Mouse (Mus musculus): ENCODE measurements at regions not wholly inside any gene's neighbourhood (a gene's known extent, or its start where the extent isn't known, plus 50 kb on each side); places are given as distances from the start of the nearest gene placed in this dataset.

GRCm38 (mm10) chr6:52368734-52369412, 55.6 kb downstream of the Evx1 start:
- no peak for DNase-seq (ENCODE audit: low read depth, low spot score)

DNA sequence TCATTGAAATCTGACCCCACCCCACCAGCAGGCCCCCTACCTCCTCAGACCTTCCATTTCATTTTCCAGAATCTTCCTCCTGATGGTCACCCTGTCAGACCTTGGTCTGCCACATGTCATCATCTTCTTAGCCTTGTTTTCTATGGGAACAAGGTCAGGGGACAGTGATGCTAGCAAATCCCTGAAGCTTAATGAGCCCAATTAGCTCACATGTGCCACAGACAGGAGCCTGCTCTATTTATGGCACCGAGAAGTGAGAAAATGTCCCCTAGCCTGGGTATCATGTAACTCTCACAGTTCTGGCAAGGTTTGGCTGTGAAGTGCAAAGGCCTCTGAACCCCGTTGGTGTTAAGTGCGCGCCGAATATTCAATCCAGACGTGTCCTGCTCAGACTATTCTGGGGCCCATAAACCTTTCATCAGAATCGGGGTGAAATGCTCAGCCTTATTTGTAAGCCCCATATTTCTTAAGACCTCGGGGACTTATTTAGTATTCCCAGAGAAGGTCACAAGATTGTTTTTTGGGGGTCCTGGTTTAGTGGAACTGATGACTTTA, 57.6 kb downstream of the Evx1 start:
- no peak for DNase-seq (ENCODE audit: low read depth, low spot score)

GRCm38 (mm10) chr6:52379146-52379545, 65.8 kb downstream of the Evx1 start:
- DNase-seq (ENCODE audit: low read depth, low spot score): no peak

DNA sequence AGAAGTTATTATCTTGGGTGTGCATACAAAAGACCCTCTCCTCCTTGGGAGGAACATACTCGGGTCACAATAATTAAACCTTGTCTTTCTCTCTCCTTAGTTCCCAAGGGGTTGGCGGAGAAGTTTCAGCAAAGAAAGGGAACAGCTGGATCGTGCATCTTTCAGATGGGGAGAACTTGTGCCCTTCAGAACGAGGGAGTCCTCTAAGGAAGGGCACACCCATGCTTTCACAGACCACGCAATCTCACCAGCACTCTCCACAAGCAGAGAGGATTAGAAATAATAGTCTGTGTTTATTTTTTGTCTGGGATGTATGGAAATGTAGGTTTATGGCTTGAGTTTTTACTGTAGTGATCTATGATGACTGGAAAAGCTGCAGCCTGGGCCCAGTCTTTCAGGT, 66.3 kb downstream of the Evx1 start:
- no peak for DNase-seq (ENCODE audit: low read depth, low spot score)

DNA sequence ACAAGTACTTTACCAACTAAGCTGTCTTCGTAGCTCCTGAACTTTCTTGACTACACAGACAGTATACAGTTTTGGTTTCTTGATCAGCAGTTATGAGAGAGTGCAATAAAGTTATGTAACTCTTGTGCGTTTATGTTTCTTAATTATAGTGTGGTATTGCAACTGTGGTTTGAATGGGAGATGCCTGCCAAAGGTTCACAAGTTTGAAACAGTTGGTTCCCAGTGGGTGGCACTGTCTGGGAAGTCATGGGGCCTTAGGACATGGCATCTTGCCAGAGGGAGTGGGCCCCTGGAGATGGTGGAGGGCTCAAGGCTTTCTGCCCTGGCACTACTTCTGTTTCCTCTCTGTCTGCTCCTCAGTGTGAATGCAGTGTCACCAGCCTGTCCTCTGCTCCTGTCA, 71.7 kb downstream of the Evx1 start:
- no peak for DNase-seq (ENCODE audit: low read depth, low spot score)

DNA sequence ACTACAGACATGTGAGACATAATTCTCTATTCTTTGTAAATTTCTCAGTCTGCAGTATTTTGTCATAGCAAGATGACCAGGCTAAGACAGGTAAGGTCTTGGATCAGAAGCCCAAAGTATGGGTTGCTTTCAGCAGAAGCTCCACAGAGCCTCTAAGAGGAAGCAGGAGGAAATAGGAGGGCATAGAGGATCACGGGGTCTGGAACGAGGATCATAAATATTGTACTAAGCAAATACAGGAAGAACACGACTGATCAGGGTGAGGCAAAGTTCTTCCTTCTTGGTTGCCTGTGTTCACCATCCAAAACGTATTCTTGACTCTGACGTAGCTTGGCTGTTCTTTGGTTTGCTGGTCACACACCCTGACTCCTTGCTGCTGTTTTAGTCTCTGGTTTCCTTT, 88.1 kb downstream of the Evx1 start:
- DNase-seq (ENCODE audit: low read depth, low spot score): no peak

DNA sequence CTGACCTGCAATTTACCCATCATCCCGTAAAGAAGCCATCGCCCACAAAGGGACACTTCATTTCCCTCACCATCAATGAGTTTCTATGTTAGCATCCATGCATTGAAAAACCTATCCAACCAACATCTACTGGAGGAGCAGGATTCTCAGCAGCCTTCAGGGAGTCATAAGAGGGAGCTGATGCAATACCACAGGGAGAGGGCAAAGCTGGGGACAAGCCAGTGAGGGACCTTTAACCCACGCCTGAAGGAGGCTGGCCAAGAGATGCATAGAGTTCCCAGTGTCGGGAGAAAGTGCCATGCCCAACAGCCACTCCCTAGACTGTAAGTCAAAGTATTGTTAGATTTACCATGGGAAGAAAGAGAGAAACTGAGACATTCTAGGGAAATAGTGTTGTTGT, 96.7 kb downstream of the Evx1 start:
- DNase-seq (ENCODE audit: low read depth, low spot score): no peak

GRCm38 (mm10) chr6:52410711-52411110, 97.4 kb downstream of the Evx1 start:
- DNase-seq (ENCODE audit: low read depth, low spot score): no peak

DNA sequence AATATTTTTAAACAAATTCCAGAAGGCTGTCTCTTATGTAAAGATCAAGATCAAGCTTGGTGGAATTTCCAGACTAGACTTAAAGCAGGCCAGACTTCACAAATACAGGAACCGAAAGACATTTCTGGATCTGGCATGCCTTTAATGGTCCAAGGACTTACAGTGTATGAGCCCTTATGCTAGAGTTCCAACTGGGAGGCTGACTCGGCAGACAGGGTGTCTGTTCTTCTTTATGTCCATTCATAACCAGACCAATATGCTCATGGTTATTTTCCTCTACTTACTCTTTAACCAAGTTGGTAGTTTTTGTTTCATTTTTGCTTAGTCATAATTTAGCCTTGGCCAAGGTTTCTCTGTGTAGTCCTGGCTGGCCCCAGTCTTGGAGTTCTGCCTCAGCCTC, 98.0 kb downstream of the Evx1 start:
- DNase-seq (ENCODE audit: low read depth, low spot score): no peak

DNA sequence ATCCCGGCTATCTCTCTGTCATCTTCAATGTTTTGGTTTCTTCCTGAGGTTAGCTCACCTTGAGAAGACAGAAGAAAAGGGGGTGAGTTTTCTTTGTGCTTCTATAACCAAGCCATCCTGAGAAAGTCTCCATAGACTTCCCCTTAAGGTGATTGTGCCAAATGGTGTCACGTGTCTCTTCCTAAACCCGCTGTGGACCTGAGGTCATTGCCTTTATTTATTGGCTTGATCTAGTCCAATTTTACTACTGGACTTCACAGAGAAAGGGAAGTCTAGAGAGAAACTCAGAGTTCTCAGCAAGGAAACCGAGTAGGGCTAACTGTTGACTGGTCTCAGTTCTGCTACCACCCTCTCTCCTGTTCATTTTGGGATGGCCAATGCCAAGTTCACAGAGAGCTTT, 100.3 kb downstream of the Evx1 start:
- DNase-seq (ENCODE audit: low read depth, low spot score): no peak

DNA sequence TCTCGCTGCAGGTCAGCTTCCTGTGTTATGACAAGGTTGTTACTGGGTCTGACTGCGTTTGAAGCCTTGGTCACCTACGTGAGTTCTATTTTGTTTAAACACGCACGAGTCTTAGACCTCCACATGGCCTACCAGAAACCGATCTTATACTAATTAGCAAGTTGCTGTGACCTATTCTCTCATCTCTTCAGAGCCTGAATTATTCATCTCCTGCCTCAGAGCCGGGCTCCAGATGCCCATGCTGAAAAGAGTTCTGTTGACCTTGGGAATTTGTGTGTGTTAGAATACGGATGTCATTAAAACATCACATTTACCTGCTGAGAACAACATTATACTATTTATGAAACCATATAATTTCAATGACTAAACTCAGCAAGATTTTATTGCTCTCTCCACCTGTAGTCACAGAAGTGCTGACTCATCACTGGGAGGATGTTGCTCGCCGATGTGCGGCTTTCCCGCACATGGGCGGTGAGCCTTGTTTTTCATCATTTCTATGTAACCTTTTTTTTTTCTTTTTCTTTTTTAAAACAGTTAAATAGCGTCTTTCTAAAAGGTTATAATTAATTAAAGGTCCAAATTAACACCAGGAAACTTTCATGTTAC, 102.1 kb downstream of the Evx1 start:
- no peak for DNase-seq (ENCODE audit: low read depth, low spot score)

DNA sequence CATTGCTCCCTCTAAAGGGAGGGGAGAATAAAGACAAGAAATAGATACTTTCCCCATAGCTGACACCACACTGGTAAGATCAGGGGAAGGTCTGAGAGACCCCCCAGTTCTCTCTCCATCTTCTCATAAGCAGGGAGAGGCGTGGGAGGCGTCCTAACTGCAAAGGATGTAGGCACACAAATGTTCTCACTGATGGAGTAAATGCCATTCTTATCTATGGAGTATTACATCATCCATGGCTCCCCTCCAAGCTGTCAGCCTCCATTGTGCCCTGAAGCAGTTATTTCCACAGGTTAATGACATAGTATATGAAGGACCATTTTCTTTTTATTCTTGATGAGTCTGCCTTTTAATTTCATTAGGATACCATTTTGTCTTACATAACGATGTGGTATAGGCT, 103.2 kb downstream of the Evx1 start:
- no peak for DNase-seq (ENCODE audit: low read depth, low spot score)

GRCm38 (mm10) chr6:52417439-52418124, 104.3 kb downstream of the Evx1 start:
- DNase-seq (ENCODE audit: low read depth, low spot score): no peak

GRCm38 (mm10) chr6:52418451-52419170, 105.3 kb downstream of the Evx1 start:
- no peak for DNase-seq (ENCODE audit: low read depth, low spot score)

GRCm38 (mm10) chr6:52420276-52420970, 107.1 kb downstream of the Evx1 start:
- DNase-seq (ENCODE audit: low read depth, low spot score): no peak

GRCm38 (mm10) chr6:52421771-52422170, 108.5 kb downstream of the Evx1 start:
- no peak for DNase-seq (ENCODE audit: low read depth, low spot score)

DNA sequence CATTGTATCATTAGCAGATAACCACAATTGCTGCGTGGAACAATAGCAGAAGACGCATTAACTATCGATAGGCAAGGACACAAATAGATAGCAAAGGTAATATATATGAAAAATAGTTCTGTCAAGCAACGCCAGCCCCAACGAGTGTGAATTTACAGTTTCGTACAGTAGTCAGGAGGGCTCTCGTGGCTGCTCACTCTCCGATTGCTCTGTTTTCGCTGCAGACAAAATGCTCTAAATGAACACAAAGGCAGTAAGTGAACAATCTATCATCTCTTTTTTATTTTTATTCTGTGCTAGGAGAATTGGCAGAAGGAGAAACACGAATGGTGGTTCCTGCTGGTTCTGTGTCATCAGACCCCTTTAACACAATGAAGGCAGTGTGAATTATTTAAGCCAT, 109.4 kb downstream of the Evx1 start:
- DNase-seq (ENCODE audit: low read depth, low spot score): no peak

DNA sequence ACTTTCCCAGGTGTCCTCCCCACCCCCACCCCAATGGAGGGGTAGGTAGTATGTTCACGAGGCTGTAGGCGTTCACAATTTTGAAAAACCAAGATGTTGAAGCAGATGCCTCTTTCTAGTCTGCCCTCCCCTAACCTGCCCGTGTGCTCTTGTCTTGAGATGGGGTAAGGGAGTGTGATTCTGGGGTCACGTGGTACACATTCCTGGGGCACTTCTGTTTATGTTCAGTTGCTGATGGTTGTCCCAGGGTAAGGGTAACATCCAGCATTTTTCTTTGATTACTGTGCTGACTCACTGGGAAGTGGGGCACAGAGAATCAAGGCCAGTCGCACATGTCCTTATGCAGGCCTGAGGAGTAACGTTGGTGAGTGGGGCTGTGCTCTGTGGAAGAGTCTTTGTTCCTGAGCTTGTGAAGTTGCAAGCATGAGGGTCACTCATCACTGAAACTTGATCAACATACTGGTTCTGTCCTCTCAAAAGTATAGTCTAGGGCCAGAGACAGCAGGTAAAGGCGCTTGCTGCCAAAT, 110.3 kb downstream of the Evx1 start:
- no peak for DNase-seq (ENCODE audit: low read depth, low spot score)

GRCm38 (mm10) chr6:52424440-52424839, 111.1 kb downstream of the Evx1 start:
- no peak for DNase-seq (ENCODE audit: low read depth, low spot score)

DNA sequence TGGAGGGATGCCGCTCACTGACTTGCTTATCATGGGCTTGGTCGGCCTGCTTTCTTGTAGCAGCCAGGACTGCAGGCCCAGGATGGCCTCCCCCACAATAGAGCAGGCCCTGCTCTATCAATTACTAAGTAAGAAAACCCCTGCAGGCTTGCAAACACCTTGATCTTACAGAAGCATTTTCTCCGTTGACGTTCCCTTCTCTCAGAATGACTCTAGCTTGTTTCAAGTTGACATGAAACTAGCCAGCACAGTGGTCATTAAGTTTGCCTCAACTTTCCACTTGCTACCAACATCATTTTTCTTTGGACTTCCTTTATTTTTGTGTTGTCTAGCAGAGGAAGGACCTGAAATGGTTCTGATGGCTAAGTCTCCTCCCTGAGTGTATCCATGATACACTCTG, 111.8 kb downstream of the Evx1 start:
- no peak for DNase-seq (ENCODE audit: low read depth, low spot score)

DNA sequence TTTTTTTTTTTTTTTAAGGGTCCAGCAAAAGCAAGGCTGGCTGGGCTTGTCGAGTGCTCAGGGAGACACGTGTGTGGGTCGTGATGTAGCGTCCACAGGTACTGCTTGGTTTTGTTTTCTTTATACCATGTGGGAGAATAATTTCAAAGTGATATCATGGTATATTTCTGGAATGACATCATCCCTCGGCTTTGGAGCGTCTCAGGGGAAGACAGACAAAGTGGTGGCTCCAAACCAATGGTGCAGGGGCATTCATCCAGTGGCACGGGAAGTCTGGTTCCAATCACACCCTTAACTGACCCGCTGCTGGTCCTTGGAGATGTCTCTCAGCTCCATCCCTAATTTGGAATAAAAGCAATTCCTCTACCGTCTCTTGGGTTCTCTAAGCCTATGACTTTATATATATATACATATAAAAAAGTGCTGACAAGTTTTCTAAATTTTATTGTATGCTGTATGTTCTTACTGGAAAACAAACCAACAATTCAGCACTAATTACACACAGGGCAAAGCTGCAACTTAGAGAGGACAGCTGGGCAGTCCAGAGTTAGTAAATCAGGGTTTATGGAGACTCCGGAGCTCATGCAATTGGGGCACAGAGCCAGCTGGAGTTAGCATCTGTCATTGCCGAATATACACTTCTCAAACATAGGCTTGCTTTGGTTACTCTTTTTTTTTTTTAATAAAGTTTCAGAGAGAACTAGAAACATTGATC, 115.3 kb downstream of the Evx1 start:
- DNase-seq (ENCODE audit: low read depth, low spot score): no peak
